Mouse (Mus musculus): ENCODE data around the gene Gbp2b. TPM values are rescaled to one million over a fixed set of nuclear protein-coding genes. Genes with fewer than 3 reads are reported as not detected.
"Not testable (repeated sequence)": the region's sequence is repeated elsewhere in the genome, so short reads cannot be mapped to it uniquely, and the experiment has no call there.

Gbp2b gene
- 1 to 10 TPM in 6 of 26 experiments, under 1 TPM in 8, not detected in 12; 0.38 to 2.9 (median 0.94) TPM for total RNA-seq (2018; cell fraction: chromatin; rRNA removed)
- 1 to 10 TPM in 13 of 26 experiments, under 1 TPM in 12, not detected in 1; 0.04 to 5.6 (median 1.4) TPM for total RNA-seq (2018; cell fraction: cytosol; rRNA removed)
- total RNA-seq (2018; cell fraction: nucleus; rRNA removed), result 1 to 10 TPM in 13 of 26 experiments, under 1 TPM in 6, not detected in 7; 0.28 to 6.8 (median 2.6) TPM
- 0.32 to 0.66 TPM in 2 of 3 replicates, not detected in the other for polyA plus RNA-seq (2018)

- no peaks in the 10 kb centered on the region for H3K36me3 ChIP-seq (ENCODE audit: inconsistent target)
- no peak within 1 kb of the TSS for H3K4me3 ChIP-seq (ENCODE audit: inconsistent target)
- WGBS (ENCODE audit: missing documents), result 88% methylated on average over 1 of the region's 1 CpGs
- no peaks in the 10 kb centered on the region for H3K79me2 ChIP-seq (ENCODE audit: inconsistent target)
- no peak within 1 kb of the TSS for H3K27ac ChIP-seq
Measured at GRCm38 (mm10) chr3:142594547-142594946, at the start of gene Gbp2b. Gene Gbp2b, plus strand, starts transcription at chr3:142594847.

GRCm38 (mm10) chr3:142546690-142547089 lies 48.0 kb upstream of the Gbp2b start:
- Histone ChIP-seq H3K4me3 (ENCODE audit: inconsistent target) (no peak overlapping the region), H3K79me2 (ENCODE audit: inconsistent target) (no peaks in the 10 kb centered on the region), H3K27ac (no peak overlapping the region), H3K36me3 (ENCODE audit: inconsistent target) (peaks cover 67% of the 10 kb centered on the region)
- 95% methylated on average over 3 of the region's 3 CpGs for WGBS (ENCODE audit: missing documents)

- H3K79me2 ChIP-seq (ENCODE audit: inconsistent target), result no peaks in the 10 kb centered on the region
- H3K4me3 ChIP-seq (ENCODE audit: inconsistent target), result no peak overlapping the region
- WGBS (ENCODE audit: missing documents), result 100% methylated on average over 3 of the region's 3 CpGs
- peaks cover 34% of the 10 kb centered on the region for H3K36me3 ChIP-seq (ENCODE audit: inconsistent target)
- no peak overlapping the region for H3K27ac ChIP-seq
Measured at GRCm38 (mm10) chr3:142550052-142550676, 44.5 kb upstream of the Gbp2b start.

- Histone ChIP-seq H3K36me3 (ENCODE audit: inconsistent target) (no peaks in the 10 kb centered on the region), H3K79me2 (ENCODE audit: inconsistent target) (no peaks in the 10 kb centered on the region), H3K27ac (no peak overlapping the region), H3K4me3 (ENCODE audit: inconsistent target) (no peak overlapping the region)
- WGBS (ENCODE audit: missing documents), result 77% methylated on average over 1 of the region's 1 CpGs
Measured at GRCm38 (mm10) chr3:142554601-142555000, 40.0 kb upstream of the Gbp2b start.

GRCm38 (mm10) chr3:142555623-142556022 lies 39.0 kb upstream of the Gbp2b start:
- H3K4me3 ChIP-seq (ENCODE audit: inconsistent target), result no peak overlapping the region
- H3K36me3 ChIP-seq (ENCODE audit: inconsistent target), result no peaks in the 10 kb centered on the region
- H3K27ac ChIP-seq, result no peak overlapping the region
- WGBS (ENCODE audit: missing documents), result 89% methylated on average over 11 of the region's 11 CpGs
- H3K79me2 ChIP-seq (ENCODE audit: inconsistent target), result no peaks in the 10 kb centered on the region

- H3K4me3 ChIP-seq (ENCODE audit: inconsistent target), result peak within 1 kb of the TSS; percentile 36
- peak within 1 kb of the TSS; percentile 79 for H3K27ac ChIP-seq
- H3K79me2 ChIP-seq (ENCODE audit: inconsistent target), result peaks cover 12% of the 10 kb centered on the region; the same call in 1 of the 2 replicates
- peaks cover 19% of the 10 kb centered on the region for H3K36me3 ChIP-seq (ENCODE audit: inconsistent target)
- WGBS (ENCODE audit: missing documents), result 3% methylated on average over 3 of the region's 3 CpGs
Measured at GRCm38 (mm10) chr3:142559632-142560228, 34.9 kb upstream of the Gbp2b start, which contains the start of gene Gbp3. Gene Gbp3, plus strand, starts transcription at chr3:142560026.

- H3K27ac ChIP-seq, result peak overlapping the region; percentile 79
- 2% methylated on average over 11 of the region's 12 CpGs for WGBS (ENCODE audit: missing documents)
- peaks cover 26% of the 10 kb centered on the region for H3K36me3 ChIP-seq (ENCODE audit: inconsistent target)
- peaks cover 12% of the 10 kb centered on the region; the same call in 1 of the 2 replicates for H3K79me2 ChIP-seq (ENCODE audit: inconsistent target)
- H3K4me3 ChIP-seq (ENCODE audit: inconsistent target), result peak overlapping the region; percentile 36
Measured at GRCm38 (mm10) chr3:142560296-142560948, 34.2 kb upstream of the Gbp2b start.

GRCm38 (mm10) chr3:142561045-142561646 lies 33.5 kb upstream of the Gbp2b start:
- peaks cover 27% of the 10 kb centered on the region for H3K36me3 ChIP-seq (ENCODE audit: inconsistent target)
- H3K4me3 ChIP-seq (ENCODE audit: inconsistent target), result peak overlapping the region; percentile 36; the same call in 1 of the 2 replicates
- H3K27ac ChIP-seq, result peak overlapping the region; percentile 79
- WGBS (ENCODE audit: missing documents), result 20% methylated on average over 9 of the region's 14 CpGs
- peaks cover 12% of the 10 kb centered on the region; the same call in 1 of the 2 replicates for H3K79me2 ChIP-seq (ENCODE audit: inconsistent target)

GRCm38 (mm10) chr3:142561666-142562065 lies 33.0 kb upstream of the Gbp2b start:
- H3K4me3 ChIP-seq (ENCODE audit: inconsistent target), result 0 out of 2 replicates have a peak overlapping the region, but pooled peaks have one; percentile 36
- H3K36me3 ChIP-seq (ENCODE audit: inconsistent target), result peaks cover 31% of the 10 kb centered on the region
- peaks cover 12% of the 10 kb centered on the region; the same call in 1 of the 2 replicates for H3K79me2 ChIP-seq (ENCODE audit: inconsistent target)
- 36% methylated on average over 7 of the region's 7 CpGs for WGBS (ENCODE audit: missing documents)
- no peak overlapping the region for H3K27ac ChIP-seq

- H3K79me2 ChIP-seq (ENCODE audit: inconsistent target); H3K4me3 ChIP-seq (ENCODE audit: inconsistent target); H3K27ac ChIP-seq: not testable (repeated sequence)
- WGBS (ENCODE audit: missing documents), result 97% methylated on average over 5 of the region's 5 CpGs
- H3K36me3 ChIP-seq (ENCODE audit: inconsistent target), result peaks cover 88% of the 10 kb centered on the region
Measured at GRCm38 (mm10) chr3:142567490-142567889, 27.2 kb upstream of the Gbp2b start.

GRCm38 (mm10) chr3:142570738-142571137 lies 23.9 kb upstream of the Gbp2b start:
- Histone ChIP-seq H3K4me3 (ENCODE audit: inconsistent target) (no peak overlapping the region), H3K27ac (no peak overlapping the region), H3K36me3 (ENCODE audit: inconsistent target) (peaks cover 66% of the 10 kb centered on the region), H3K79me2 (ENCODE audit: inconsistent target) (no peaks in the 10 kb centered on the region)
- WGBS (ENCODE audit: missing documents), result 72% methylated on average over 4 of the region's 4 CpGs

- WGBS (ENCODE audit: missing documents), result 68% methylated on average over 3 of the region's 3 CpGs
- Histone ChIP-seq H3K4me3 (ENCODE audit: inconsistent target) (no peak overlapping the region), H3K36me3 (ENCODE audit: inconsistent target) (peaks cover 9% of the 10 kb centered on the region; the same call in 1 of the 2 replicates), H3K27ac (no peak overlapping the region), H3K79me2 (ENCODE audit: inconsistent target) (no peaks in the 10 kb centered on the region)
Measured at GRCm38 (mm10) chr3:142577108-142577507, 17.5 kb upstream of the Gbp2b start.

GRCm38 (mm10) chr3:142578342-142578741 lies 16.3 kb upstream of the Gbp2b start:
- no peak overlapping the region for H3K4me3 ChIP-seq (ENCODE audit: inconsistent target)
- 74% methylated on average over 4 of the region's 4 CpGs for WGBS (ENCODE audit: missing documents)

GRCm38 (mm10) chr3:142583067-142583466 lies 11.6 kb upstream of the Gbp2b start:
- H3K36me3 ChIP-seq (ENCODE audit: inconsistent target), result no peaks in the 10 kb centered on the region
- H3K79me2 ChIP-seq (ENCODE audit: inconsistent target), result no peaks in the 10 kb centered on the region
- H3K27ac ChIP-seq, result no peak overlapping the region
- H3K4me3 ChIP-seq (ENCODE audit: inconsistent target), result no peak overlapping the region
- WGBS (ENCODE audit: missing documents), result 89% methylated on average over 4 of the region's 4 CpGs

More at GRCm38 (mm10) chr3:142578342-142578741, 16.3 kb upstream of the Gbp2b start:
- no peaks in the 10 kb centered on the region for H3K79me2 ChIP-seq (ENCODE audit: inconsistent target)
- H3K36me3 ChIP-seq (ENCODE audit: inconsistent target), result no peaks in the 10 kb centered on the region
- no peak overlapping the region for H3K27ac ChIP-seq

All from macrophage (primary cell).